Mouse (Mus musculus): Measurements from ENCODE around the gene Cps1. TPM values are rescaled to one million over a fixed set of nuclear protein-coding genes. Genes with fewer than 3 reads are reported as not detected.

The Cps1 gene
- total RNA-seq (2014; rRNA removed; ENCODE audit: low replicate concordance) (0.85 and 2.2 TPM in 2 replicates), polyA plus RNA-seq (2015; fragmentation: Nextera tagmentation; extraction: Ambion mirVana) (0.10 and 0.14 TPM in 2 replicates)

- H3K36me3 ChIP-seq (replicated peaks; ENCODE audit: control insufficient read depth, insufficient read depth, low read length): no peaks in the 10 kb centered on the region
- TF ChIP-seq EP300 (IDR thresholded peaks at IDR 0.05; ENCODE audit: low read depth) (no peak), CTCF (IDR thresholded peaks at IDR 0.05; ENCODE audit: low read depth) (no peak)
- no peaks in the 10 kb centered on the region for H3K4me1 ChIP-seq (ENCODE audit: control insufficient read depth, insufficient read depth)
- no peak within 1 kb of the TSS for H3K9ac ChIP-seq (replicated peaks; ENCODE audit: low read depth, low read length)
- 65% methylated on average over 3 of the region's 3 CpGs for WGBS
- H3K9me3 ChIP-seq (replicated peaks; ENCODE audit: control insufficient read depth, low read length): no peaks in the 10 kb centered on the region
- H3K27ac ChIP-seq (ENCODE audit: low read depth): no peak within 1 kb of the TSS
- no peak within 1 kb of the TSS for H3K4me2 ChIP-seq (ENCODE audit: low read depth, low read length)
- no peaks in the 10 kb centered on the region for H3K27me3 ChIP-seq (ENCODE audit: control insufficient read depth, insufficient read depth, low read length)
- no peak for ATAC-seq (ENCODE audit: insufficient read depth, low read depth)
- DNase-seq (ENCODE audit: low spot score): no peak
- H3K4me3 ChIP-seq (ENCODE audit: low read depth, low read length): no peak within 1 kb of the TSS
Observed at GRCm38 (mm10) chr1:67122797-67123196, at the start of gene Cps1. Cps1 (plus strand) TSS chr1:67123026.

GRCm38 (mm10) chr1:67077739-67078138, 45.1 kb upstream of the Cps1 start:
- 48% methylated on average over 2 of the region's 2 CpGs for WGBS
- no peak for DNase-seq (ENCODE audit: low spot score)
- TF ChIP-seq EP300 (IDR thresholded peaks at IDR 0.05; ENCODE audit: low read depth) (no peak), CTCF (IDR thresholded peaks at IDR 0.05; ENCODE audit: low read depth) (no peak)

GRCm38 (mm10) chr1:67078666-67079065, 44.2 kb upstream of the Cps1 start:
- 68% methylated on average over 2 of the region's 2 CpGs for WGBS
- TF ChIP-seq CTCF (IDR thresholded peaks at IDR 0.05; ENCODE audit: low read depth) (no peak), EP300 (IDR thresholded peaks at IDR 0.05; ENCODE audit: low read depth) (no peak)

More at GRCm38 (mm10) chr1:67077739-67078138, 45.1 kb upstream of the Cps1 start:
- Histone ChIP-seq H3K9me3 (replicated peaks; ENCODE audit: control insufficient read depth, low read length) (no peaks in the 10 kb centered on the region), H3K4me3 (ENCODE audit: low read depth, low read length) (no peak overlapping the region), H3K4me2 (ENCODE audit: low read depth, low read length) (no peak overlapping the region), H3K4me1 (ENCODE audit: control insufficient read depth, insufficient read depth) (no peaks in the 10 kb centered on the region), H3K27me3 (ENCODE audit: control insufficient read depth, insufficient read depth, low read length) (no peaks in the 10 kb centered on the region), H3K36me3 (replicated peaks; ENCODE audit: control insufficient read depth, insufficient read depth, low read length) (no peaks in the 10 kb centered on the region), H3K9ac (replicated peaks; ENCODE audit: low read depth, low read length) (no peak overlapping the region), H3K27ac (ENCODE audit: low read depth) (no peak overlapping the region)
- ATAC-seq (ENCODE audit: insufficient read depth, low read depth): no peak

GRCm38 (mm10) chr1:67079146-67079545, 43.7 kb upstream of the Cps1 start:
- H3K4me2 ChIP-seq (ENCODE audit: low read depth, low read length): no peak overlapping the region
- ATAC-seq (ENCODE audit: insufficient read depth, low read depth): no peak
- TF ChIP-seq EP300 (IDR thresholded peaks at IDR 0.05; ENCODE audit: low read depth) (no peak), CTCF (IDR thresholded peaks at IDR 0.05; ENCODE audit: low read depth) (no peak)

More at GRCm38 (mm10) chr1:67078666-67079065, 44.2 kb upstream of the Cps1 start:
- no peak overlapping the region for H3K27ac ChIP-seq (ENCODE audit: low read depth)
- H3K9me3 ChIP-seq (replicated peaks; ENCODE audit: control insufficient read depth, low read length): no peaks in the 10 kb centered on the region
- H3K9ac ChIP-seq (replicated peaks; ENCODE audit: low read depth, low read length): no peak overlapping the region
- no peaks in the 10 kb centered on the region for H3K36me3 ChIP-seq (replicated peaks; ENCODE audit: control insufficient read depth, insufficient read depth, low read length)
- no peaks in the 10 kb centered on the region for H3K27me3 ChIP-seq (ENCODE audit: control insufficient read depth, insufficient read depth, low read length)
- ATAC-seq (ENCODE audit: insufficient read depth, low read depth): no peak
- DNase-seq (ENCODE audit: low spot score): no peak
- H3K4me3 ChIP-seq (ENCODE audit: low read depth, low read length): no peak overlapping the region
- no peak overlapping the region for H3K4me2 ChIP-seq (ENCODE audit: low read depth, low read length)
- H3K4me1 ChIP-seq (ENCODE audit: control insufficient read depth, insufficient read depth): no peaks in the 10 kb centered on the region

GRCm38 (mm10) chr1:67092473-67092872, 30.4 kb upstream of the Cps1 start:
- Histone ChIP-seq H3K36me3 (replicated peaks; ENCODE audit: control insufficient read depth, insufficient read depth, low read length) (no peaks in the 10 kb centered on the region), H3K27me3 (ENCODE audit: control insufficient read depth, insufficient read depth, low read length) (no peaks in the 10 kb centered on the region), H3K4me3 (ENCODE audit: low read depth, low read length) (no peak overlapping the region), H3K9me3 (replicated peaks; ENCODE audit: control insufficient read depth, low read length) (no peaks in the 10 kb centered on the region; the same call in 1 of the 2 replicates), H3K9ac (replicated peaks; ENCODE audit: low read depth, low read length) (no peak overlapping the region), H3K27ac (ENCODE audit: low read depth) (no peak overlapping the region), H3K4me2 (ENCODE audit: low read depth, low read length) (no peak overlapping the region), H3K4me1 (ENCODE audit: control insufficient read depth, insufficient read depth) (no peaks in the 10 kb centered on the region)
- ATAC-seq (ENCODE audit: insufficient read depth, low read depth) (no peak), DNase-seq (ENCODE audit: low spot score) (no peak)
- WGBS: 48% methylated on average over 1 of the region's 1 CpGs
- TF ChIP-seq CTCF (IDR thresholded peaks at IDR 0.05; ENCODE audit: low read depth) (no peak), EP300 (IDR thresholded peaks at IDR 0.05; ENCODE audit: low read depth) (no peak)

More at GRCm38 (mm10) chr1:67079146-67079545, 43.7 kb upstream of the Cps1 start:
- Histone ChIP-seq H3K9ac (replicated peaks; ENCODE audit: low read depth, low read length) (no peak overlapping the region), H3K4me1 (ENCODE audit: control insufficient read depth, insufficient read depth) (no peaks in the 10 kb centered on the region), H3K36me3 (replicated peaks; ENCODE audit: control insufficient read depth, insufficient read depth, low read length) (no peaks in the 10 kb centered on the region), H3K27ac (ENCODE audit: low read depth) (no peak overlapping the region), H3K4me3 (ENCODE audit: low read depth, low read length) (no peak overlapping the region), H3K27me3 (ENCODE audit: control insufficient read depth, insufficient read depth, low read length) (no peaks in the 10 kb centered on the region), H3K9me3 (replicated peaks; ENCODE audit: control insufficient read depth, low read length) (no peaks in the 10 kb centered on the region)
- DNase-seq (ENCODE audit: low spot score): no peak
- WGBS: 71% methylated on average over 7 of the region's 7 CpGs

GRCm38 (mm10) chr1:67099215-67099614, 23.6 kb upstream of the Cps1 start:
- no peak overlapping the region for H3K4me3 ChIP-seq (ENCODE audit: low read depth, low read length)
- H3K4me2 ChIP-seq (ENCODE audit: low read depth, low read length): no peak overlapping the region
- no peaks in the 10 kb centered on the region for H3K4me1 ChIP-seq (ENCODE audit: control insufficient read depth, insufficient read depth)
- no peak overlapping the region for H3K27ac ChIP-seq (ENCODE audit: low read depth)
- no peak for TF ChIP-seq EP300 (IDR thresholded peaks at IDR 0.05; ENCODE audit: low read depth)
- TF ChIP-seq CTCF (IDR thresholded peaks at IDR 0.05; ENCODE audit: low read depth): no peak
- H3K9ac ChIP-seq (replicated peaks; ENCODE audit: low read depth, low read length): no peak overlapping the region
- ATAC-seq (ENCODE audit: insufficient read depth, low read depth) (no peak), DNase-seq (ENCODE audit: low spot score) (no peak)
- H3K27me3 ChIP-seq (ENCODE audit: control insufficient read depth, insufficient read depth, low read length): no peaks in the 10 kb centered on the region
- no peaks in the 10 kb centered on the region for H3K36me3 ChIP-seq (replicated peaks; ENCODE audit: control insufficient read depth, insufficient read depth, low read length)
- no peaks in the 10 kb centered on the region; the same call in 1 of the 2 replicates for H3K9me3 ChIP-seq (replicated peaks; ENCODE audit: control insufficient read depth, low read length)
- 73% methylated on average over 1 of the region's 1 CpGs for WGBS
